Mouse (Mus musculus) megakaryocyte progenitor cell, adult 5-6 weeks (primary cell): ENCODE data around the gene Dnajc3. TPM values are rescaled to one million over a fixed set of nuclear protein-coding genes. Genes with fewer than 3 reads are reported as not detected.

Source experiments
- ATAC-seq: replicated peaks from 2 replicates; pipeline ENCODE4 v1.8.0; 2016; ENCODE audit warnings: mild to moderate bottlenecking, moderate TSS enrichment, inconsistent platforms; ENCODE audit not compliant: poor library complexity
- total RNA-seq, 2 experiments: library from RNA; stranded (forward) in 1 of 2; stranded (reverse) in 1 of 2; fragments of 157-497, 149-512 nt in 1 of 2; fragments of 200-1000 nt in 1 of 2; gene quantifications; 2 replicates each; pipeline versions ENCODE4 v1.2.3 to v1.2.4; 2015 to 2017

The Dnajc3 gene
- total RNA-seq, 2 experiments from 2014 or later: 69.2 to 116 TPM

DNA sequence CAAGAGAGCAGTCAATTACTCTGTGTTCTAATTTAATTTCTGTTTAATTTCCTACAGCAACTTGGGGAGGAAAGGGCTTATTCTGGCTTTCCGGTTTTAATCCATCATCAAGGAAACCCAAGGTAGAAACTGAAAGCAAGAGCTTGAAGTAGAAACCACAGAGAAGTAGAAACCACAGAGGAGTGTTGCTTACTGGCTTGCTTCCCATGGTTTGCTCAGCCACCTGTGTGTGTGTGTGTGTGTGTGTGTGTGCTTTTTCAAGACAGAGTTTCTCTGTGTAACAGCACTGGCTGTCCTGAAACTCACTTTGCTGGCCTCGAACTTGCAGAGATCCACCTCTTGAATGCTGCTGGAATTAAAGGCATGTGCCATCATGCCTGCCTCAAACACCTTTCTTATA, 8.0 kb upstream of the Dnajc3 start:
- peak; percentile 56 for ATAC-seq

DNA sequence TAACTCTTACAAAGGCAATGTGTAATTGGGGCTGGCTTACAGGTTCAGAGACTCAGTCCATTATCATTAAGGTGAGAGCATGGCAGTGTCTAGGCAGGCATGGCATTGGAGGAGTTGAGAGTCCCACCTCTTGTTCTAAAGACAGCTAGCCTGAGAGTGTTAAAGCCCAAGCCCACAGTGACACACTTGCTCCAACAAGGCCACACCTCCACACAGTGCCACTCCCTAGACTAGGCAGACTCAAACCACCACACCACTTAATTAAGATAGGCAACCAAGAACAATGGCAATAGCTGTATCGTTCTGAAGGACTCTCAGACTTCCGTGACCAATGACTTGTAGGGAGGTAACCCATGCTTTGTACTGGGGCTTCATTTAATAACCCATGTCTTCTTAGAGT, 7.0 kb upstream of the Dnajc3 start:
- peak; percentile 62 for ATAC-seq

DNA sequence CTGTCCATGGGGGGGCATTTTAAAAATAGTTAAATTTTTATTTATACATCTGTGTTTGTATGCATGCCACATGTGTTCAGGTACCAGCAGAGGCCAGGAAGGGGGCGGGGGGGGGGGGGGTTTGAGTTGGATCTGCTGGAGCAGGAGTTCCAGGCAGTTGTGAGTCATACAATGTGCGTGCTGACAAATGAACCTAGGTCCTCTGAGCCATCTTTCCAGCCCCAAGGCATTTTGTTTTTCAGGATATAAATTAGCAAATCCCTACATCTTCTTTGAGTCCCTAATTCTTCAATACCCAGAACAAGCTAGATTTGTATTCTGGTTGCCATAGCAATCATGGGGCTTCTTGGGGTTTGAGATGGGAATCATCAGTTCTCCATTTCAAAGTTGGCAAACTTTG, 6.6 kb upstream of the Dnajc3 start:
- ATAC-seq: no peak

DNA sequence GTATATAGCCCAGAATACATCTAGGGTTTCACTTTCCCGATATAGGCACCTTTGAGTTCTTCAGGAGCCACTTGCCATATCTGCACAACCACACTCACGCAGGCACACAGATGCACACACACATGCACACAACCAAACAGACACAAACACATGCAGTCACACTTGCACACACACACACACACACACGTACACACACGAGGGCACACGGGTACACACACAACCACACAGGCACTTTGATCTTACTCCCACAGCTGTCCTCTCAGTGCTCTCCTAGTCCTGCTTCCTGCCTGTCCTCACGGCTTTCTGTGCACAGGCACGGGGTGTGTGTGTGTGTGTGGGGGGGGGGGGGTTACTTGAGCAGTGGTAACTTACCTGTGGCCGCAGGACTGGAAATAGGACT, 4.8 kb upstream of the Dnajc3 start:
- ATAC-seq: no peak

DNA sequence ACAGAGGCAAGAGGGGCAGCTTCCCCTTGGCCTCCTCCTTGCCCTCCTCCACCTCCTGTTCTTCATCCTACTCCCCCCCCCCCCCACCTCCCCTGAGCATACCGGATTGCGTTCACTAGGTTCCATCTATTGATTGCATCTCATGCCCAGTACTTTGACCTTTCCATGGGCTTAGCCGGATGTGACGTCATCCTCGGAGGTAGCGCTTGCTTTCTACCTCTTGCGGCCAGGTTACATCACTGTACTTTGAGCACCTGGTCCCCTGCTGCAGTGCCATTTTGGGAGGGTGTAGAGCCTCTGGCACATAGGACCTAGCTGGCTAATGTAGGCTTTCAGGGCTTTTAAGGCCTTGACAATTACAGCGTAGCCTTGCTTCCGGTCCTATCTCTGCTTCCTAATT, 3.1 kb upstream of the Dnajc3 start:
- ATAC-seq: no peak

DNA sequence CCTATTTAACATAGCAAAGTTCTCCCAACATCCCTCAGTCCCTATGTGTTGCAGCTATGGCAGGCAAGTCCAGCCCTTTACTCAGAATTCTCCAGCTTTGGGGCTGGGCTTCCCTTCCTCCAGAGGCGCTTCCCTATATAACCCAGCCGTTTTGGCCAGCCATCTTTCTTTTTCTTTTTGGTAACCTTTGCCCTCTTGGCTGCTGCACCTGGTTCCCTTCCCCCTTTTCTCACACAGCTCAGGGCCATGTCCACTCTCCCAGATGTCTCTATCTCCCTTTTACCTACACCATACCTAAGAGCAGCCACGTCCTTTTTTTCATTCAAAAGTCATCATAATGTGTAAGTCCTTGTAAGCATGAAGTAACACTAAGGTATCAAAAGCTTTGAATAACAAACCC, 1.5 kb upstream of the Dnajc3 start:
- ATAC-seq: no peak

DNA sequence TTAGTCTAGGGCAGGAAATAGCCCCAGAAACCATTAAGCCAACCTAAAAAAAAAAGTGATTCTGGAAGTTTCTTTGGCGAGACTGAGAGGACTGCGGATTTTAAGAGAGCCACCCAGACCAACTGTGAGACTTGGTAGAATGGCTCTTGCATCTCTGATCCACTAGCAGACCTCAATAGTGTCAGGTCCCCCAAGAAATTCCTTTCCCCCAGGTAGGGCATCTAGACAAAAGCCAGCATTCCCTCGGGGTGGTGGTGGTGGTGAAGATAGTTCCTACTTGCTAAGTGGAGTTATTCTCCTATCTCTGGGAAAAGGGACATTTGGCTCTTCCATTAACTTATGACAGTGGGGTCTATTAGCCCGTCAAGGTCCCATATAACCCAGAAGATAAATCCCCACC, 824 bp upstream of the Dnajc3 start:
- ATAC-seq: no peak

DNA sequence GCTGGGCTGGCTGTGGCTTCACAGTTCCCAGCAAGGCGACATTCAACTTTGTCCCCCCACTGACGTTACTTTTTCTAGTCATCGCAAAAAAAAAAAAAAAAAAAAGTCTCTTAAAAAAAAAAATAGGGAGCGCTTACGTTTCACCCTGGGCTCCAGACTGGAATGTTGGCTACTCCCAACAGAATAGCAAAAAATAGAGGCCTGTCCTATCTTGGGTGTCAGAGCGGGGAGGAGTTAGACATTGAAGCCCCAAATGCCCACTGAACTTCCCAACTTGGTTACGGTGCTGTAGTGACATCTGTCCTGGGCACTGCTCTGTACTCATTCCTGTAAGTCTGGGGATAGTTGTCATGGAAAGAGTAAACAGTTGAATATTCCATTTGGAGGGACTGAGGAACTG, 775 bp downstream of the Dnajc3 start:
- peak; percentile 16 for ATAC-seq

DNA sequence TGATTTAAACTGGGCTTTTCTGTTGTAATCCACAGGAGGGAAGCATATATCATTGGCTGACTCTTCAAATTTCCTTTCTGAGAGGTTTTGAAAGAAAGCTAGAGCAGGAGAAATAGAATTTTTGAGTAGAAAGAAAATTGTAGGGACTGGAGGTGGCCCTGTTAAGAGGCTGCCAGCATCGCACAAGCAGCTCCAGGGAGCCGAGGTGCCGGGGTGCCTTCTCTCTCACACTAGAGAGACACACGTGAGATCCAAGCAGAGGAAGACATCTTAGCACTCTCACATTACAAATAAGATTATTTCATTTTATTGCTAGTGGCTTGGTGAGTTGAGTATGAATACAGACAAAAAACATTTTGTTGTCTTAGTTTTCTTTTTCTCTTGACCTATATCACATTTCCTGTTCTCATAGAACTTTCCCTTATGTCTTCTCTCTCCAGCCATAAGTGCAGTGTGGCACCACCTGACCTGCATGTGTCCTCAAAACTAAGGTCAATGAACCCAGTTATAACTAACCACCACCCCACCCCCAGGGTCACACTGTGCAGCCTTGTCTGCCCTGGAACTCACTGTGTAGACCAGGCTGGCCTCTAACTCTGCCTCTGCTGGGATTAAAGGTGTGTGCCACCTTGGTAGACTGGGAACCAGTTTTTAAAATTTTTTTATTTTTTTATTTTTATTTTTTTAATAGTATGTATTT, 3.2 kb downstream of the Dnajc3 start:
- no peak for ATAC-seq

DNA sequence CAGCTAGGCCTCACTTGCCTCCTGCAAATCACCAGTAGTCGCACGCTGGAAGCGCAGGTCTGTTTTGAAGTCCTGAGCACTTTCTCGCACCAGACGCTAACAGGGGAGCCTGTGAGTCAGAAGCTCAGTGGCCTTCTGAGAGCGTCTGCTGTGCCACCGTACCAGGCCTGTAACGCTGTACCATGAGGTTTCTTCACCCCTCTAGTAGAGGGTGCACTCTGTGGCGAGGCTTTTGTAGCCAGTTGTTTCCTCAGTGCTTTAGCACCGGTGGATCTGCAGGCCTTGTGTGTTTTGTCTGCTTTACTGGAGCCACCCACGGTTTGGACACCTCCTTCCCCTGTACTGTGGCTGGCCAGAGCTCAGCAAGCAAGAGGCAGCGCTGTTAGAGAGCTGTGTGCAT, 4.3 kb downstream of the Dnajc3 start:
- no peak for ATAC-seq

DNA sequence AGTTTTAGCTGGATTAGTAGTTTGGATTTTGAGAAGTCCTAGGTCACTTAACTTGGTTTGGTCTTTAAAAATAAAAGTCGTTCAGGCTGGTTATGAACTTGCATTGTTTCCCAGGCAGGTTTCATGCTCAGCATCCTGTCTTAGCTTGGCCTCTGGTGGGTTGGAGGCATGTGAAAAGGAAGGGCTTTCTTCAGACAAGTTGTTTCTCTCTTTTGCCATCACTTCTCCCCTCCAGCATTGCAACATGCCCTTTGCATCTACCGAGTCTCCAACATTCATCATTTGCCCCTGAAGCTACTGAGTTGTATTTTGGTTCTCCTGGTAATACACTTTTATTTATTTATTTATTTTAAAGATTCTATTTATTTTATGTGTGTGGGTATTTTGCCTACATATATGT, 6.9 kb downstream of the Dnajc3 start:
- ATAC-seq: peak; percentile 60

DNA sequence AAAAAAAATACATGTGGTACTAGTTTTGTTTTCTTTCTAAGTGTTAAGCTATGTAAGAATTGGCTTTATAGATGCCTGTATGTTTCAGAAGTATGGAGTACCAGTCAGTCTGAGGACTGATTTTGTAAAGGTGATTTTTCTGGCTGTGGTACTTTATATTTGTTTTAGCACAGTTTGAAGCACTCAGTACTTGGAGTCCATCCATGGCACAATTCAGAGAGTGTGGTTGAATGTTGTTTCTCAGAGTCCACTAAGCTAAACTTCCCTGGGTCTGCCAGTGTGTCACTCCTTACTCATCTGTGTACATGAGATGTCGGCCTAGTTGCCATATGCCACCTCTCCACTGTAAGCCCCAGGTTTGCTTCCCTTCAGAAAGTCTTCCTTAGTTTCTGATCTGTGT, 11.1 kb downstream of the Dnajc3 start:
- no peak for ATAC-seq

DNA sequence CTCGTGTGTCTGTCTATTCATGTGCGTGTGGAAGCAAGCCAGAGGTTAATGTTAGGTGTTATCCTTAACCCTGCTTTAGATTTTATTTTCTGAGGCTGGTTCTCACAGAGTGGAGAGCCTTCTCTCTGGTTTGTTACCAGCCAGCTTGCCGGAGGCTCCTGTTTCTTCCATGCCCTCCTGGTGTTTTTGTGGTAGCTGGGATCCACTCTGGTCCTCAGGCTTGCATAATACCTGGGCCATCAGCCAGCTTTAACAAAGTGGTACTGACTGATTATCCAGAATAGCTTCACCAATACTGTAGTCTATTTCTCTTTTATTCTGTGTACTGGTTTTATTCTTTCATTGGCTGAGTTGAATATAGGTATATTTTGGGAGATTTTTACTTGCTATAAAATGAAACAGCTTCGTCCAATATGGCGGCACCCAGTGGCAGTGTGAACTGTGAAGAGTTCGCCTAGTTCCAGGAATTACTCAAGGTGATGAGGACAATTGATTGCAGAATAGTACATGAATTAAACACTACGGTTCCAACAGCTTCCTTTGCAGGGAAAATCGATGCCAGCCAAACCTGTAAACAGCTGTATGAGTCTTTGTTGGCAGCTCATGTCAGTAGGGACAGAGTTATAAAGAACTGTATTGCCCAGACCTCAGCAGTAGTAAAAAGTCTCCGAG, 14.3 kb downstream of the Dnajc3 start:
- ATAC-seq: no peak

DNA sequence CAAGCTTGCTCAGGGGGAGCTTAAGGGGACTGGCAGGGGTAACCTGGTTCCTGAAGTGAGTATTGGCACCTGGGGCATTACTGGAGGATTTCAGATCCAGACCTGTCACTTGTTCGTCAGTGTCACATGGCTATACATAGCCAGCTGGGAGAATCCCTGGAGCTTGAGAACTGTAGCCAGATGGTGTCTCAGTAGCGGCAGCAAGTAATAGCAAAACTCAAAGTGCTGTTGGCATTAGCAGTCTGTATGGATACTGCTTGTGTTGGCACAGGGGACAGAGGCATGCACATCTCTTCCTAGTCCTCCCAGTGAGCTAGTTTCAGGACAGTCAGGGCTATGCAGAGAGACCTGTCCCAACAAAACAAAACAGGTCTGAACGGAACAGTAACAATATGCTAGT, 20.2 kb downstream of the Dnajc3 start:
- ATAC-seq: no peak

DNA sequence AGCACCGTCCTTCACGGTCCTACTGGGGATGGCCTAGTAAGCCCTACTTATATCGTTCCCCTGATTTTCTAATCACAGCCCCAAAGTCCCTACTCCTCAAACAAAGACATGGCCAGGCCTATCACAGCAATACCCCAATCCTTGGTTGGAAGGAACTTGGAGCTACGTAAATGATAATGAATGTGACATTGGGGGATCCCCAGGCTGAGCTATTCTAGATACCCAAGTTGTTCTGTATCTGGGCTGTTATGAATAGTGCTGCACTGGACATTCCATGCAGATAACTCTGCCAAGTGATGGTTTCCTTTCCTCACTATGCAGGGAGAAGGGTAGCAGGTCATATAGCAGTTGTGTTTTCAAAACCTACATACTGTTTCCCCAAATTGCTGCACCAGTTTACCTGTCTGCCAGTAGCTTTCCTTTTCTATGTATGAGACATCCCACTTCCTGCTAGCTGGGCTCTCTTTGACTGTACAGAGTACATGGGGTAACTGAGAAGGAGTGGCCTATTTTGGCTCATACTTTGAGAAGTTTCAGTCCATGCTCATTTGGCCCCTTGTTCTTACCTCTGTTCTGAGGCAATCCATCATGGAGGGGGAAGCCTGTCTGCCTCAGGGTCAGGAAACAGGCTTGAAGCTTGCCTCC, 27.7 kb downstream of the Dnajc3 start:
- ATAC-seq: no peak

DNA sequence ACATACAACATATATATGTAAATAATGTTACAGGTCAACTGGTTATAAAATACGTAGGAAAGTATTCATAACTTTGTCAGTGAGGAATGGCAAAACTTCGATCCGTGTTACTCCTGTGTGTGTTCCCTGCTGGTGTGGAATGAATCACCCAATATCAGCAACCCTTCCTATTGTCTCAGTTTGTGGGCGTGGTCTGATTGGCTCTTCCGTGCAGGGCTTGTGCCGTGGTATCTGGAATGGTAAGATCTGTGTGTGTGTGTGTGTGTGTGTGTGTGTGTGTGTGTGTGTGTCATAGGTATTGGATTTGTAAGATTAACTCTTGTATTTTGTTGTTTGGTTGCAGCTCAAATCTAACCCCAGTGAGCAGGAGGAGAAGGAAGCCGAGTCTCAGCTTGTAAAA, 29.9 kb downstream of the Dnajc3 start:
- ATAC-seq: no peak

DNA sequence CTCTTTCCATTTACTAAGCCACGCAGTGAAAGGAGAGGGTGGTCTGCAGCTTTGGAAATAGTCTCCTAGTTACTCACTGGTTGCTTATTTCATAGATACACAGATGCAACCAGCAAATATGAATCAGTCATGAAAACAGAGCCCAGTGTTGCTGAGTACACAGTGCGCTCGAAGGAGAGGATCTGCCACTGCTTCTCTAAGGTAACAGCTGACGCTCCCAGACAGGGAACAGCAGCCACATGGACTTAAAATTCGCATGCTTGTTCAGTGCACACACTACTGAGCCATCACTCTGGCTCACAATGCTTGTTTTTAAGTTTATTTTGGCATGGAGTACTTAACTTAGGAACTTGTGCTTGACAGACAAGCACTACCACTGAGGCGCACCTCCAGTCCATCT, 34.5 kb downstream of the Dnajc3 start:
- no peak for ATAC-seq

DNA sequence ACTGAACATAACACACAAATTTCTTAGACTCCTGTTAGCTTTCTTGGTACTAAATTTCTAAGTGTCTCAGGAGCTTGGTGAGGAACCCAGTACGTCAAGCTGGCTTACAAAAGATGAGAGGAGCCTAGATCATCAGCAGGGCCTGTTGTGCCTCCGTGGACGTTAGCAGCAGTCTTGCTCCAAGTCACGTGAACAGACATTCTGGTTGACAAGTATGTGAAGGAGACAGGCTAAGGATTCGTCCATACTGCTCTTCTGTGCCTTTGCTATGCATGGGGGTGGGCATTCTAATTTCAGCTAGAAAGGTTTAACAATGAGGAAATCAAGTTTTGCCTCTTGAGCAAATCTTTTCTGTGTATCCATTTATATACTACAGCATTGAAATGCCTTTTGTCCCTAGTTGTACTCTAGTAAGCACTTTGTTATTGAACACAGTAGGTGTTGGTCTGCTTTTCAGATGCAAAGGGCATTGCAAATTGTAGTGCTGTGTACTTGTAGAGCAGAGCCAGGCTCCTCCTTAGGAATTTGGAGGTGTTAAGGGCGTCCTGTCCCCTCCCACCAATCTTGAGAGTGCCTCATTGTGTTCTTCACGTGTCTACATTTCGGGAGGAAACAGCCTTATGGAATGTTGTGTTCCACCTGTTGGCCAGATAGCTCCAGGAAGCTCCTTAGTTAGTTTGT, 39.5 kb downstream of the Dnajc3 start:
- no peak for ATAC-seq

DNA sequence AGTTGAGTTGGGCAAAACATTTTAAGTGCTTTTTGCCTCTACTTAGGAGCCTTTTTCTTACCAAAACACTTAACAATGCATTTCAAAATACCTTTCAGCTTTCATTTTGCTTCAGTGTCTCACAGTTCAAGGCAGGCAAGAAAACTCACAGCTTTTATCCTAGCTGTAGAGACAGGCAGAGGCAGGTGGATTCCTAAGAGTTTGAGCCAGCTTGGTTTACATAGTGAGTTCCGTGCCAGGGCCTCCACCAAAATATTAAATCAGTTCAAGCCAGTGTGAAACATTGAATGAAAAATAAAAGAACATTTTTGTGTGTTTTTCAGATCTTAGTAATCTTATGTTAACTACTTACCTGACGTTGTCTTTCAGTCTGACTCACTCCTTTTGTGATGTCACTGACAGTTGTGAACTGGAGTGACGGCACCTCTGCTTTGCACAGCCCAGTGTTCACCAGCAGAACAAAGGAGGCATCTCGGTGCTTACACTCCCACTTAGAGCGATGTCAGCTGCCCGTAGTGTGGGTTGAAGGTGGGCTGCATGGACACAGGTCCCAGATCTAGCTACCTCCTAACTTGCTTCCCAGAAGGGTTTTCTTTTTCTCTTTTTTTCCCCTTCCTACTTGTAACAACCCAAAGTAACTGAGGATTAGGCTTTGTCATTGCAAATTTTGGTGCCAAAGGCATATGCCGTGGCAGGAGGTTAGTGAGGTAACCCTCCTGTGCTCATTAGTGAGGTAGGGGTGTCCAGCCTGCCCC, 42.0 kb downstream of the Dnajc3 start:
- no peak for ATAC-seq

DNA sequence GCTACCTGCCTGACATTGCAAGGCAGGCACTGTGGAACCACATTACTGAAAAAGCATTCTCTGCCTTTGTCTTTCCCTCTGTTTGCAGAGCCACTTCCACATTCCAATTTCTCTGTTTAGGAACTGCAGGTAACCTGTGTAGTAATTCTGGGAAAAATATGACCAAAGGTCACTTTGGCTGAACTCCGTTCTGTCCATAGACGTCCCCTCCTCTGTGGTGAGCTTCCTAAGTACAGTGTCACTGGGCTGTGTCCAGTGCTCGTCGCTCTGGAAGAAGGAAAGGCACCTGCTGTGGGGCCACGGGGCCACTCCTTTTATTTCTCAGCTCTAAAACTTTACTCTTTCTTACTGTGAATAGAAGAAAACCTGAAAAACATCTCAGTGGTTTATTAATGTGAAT, 42.6 kb downstream of the Dnajc3 start:
- ATAC-seq: no peak

DNA sequence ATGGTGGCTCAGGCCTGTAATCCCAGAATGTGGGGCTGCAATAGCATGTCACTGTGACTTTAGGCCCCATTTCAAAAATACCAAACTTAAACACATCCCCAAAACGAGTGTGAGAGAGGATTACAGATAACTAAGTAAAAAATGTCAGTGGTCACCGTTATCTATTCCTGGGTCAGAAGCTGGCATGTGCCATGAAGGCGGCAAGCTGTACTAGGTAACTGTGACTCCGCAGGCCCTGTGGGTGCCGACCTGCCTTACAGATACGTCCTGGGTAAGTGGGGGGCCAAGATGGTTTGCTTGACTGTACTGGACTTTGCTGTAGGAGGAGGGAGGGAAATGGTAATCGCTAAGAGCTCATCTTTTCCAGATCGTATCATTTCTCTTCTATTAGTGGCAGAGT, 43.1 kb downstream of the Dnajc3 start:
- ATAC-seq: peak; percentile 45
